Comparison of ENCODE assay signal across 8 mouse cellular contexts in genomic region chr7:48908521-48909341, GRCm38 (mm10). TPM values are rescaled to one million over a fixed set of nuclear protein-coding genes. Genes with fewer than 3 reads are reported as not detected.
DNase-seq lines count a peak whose midpoint lies in the region; ATAC-seq and TF ChIP-seq lines count a peak whose summit lies in the region.

TSS of gene Nav2 (plus strand) at chr7:48908716.

- WGBS in liver, adult 2 months: 67% methylated on average over 8 of the region's 8 CpGs
- WGBS in heart, postnatal 0 days: 51% methylated on average over 8 of the region's 8 CpGs
- WGBS in limb, embryonic 13.5 days: 63% methylated on average over 8 of the region's 8 CpGs
- WGBS in neural tube, embryonic 13.5 days: 74% methylated on average over 8 of the region's 8 CpGs

- no peaks in the 10 kb centered on the region for H3K27me3 ChIP-seq in liver, adult 2 months (ENCODE audit: control insufficient read depth, insufficient read depth, low read length)
- no peaks in the 10 kb centered on the region for H3K27me3 ChIP-seq in heart, postnatal 0 days (ENCODE audit: control insufficient read depth, insufficient read depth, low read length)
- H3K27me3 ChIP-seq in limb, embryonic 13.5 days: no peaks in the 10 kb centered on the region
- H3K27me3 ChIP-seq in neural tube, embryonic 13.5 days: no peaks in the 10 kb centered on the region

- no peak within 1 kb of the TSS for H3K4me3 ChIP-seq in liver, adult 2 months (ENCODE audit: insufficient read depth, low read depth, low read length)
- H3K4me3 ChIP-seq in cortical plate, adult 2 months (ENCODE audit: insufficient read depth, low read length): no peak within 1 kb of the TSS
- H3K4me3 ChIP-seq in heart, postnatal 0 days (ENCODE audit: low read depth, low read length): no peak within 1 kb of the TSS
- no peak within 1 kb of the TSS for H3K4me3 ChIP-seq in limb, embryonic 13.5 days
- H3K4me3 ChIP-seq in neural tube, embryonic 13.5 days: no peak within 1 kb of the TSS

- TF ChIP-seq POLR2A in liver, adult 2 months (IDR thresholded peaks at IDR 0.05; ENCODE audit: extremely low read depth, insufficient read depth, low read length): no peak
- TF ChIP-seq POLR2A in cortical plate, adult 2 months (IDR thresholded peaks at IDR 0.05; ENCODE audit: extremely low read depth, insufficient read depth, low read length): no peak

- TF ChIP-seq CTCF in liver, adult 2 months (IDR thresholded peaks at IDR 0.05; ENCODE audit: low read depth, low read length): no peak
- TF ChIP-seq CTCF in cortical plate, adult 2 months (IDR thresholded peaks at IDR 0.05; ENCODE audit: extremely low read depth, insufficient read depth, low read length): no peak
- TF ChIP-seq CTCF in heart, postnatal 0 days (IDR thresholded peaks at IDR 0.05; ENCODE audit: low read depth): no peak

- no peak within 1 kb of the TSS for H3K9ac ChIP-seq in liver, adult 2 months (ENCODE audit: low read depth, low read length)
- no peak within 1 kb of the TSS for H3K9ac ChIP-seq in heart, postnatal 0 days (replicated peaks; ENCODE audit: low read depth, low read length)
- no peak within 1 kb of the TSS for H3K9ac ChIP-seq in limb, embryonic 13.5 days
- no peak within 1 kb of the TSS for H3K9ac ChIP-seq in neural tube, embryonic 13.5 days

- H3K79me2 ChIP-seq in liver, adult 2 months (ENCODE audit: control insufficient read depth, insufficient read depth, low read length): no peaks in the 10 kb centered on the region

- no peaks in the 10 kb centered on the region for H3K4me1 ChIP-seq in liver, adult 2 months (ENCODE audit: control insufficient read depth, insufficient read depth, low read length)
- H3K4me1 ChIP-seq in cortical plate, adult 2 months (ENCODE audit: control insufficient read depth, insufficient read depth, low read length): peaks cover 4% of the 10 kb centered on the region; the same call in 1 of the 2 replicates
- peaks cover 4% of the 10 kb centered on the region; the same call in 1 of the 2 replicates for H3K4me1 ChIP-seq in heart, postnatal 0 days (ENCODE audit: control insufficient read depth, insufficient read depth)
- H3K4me1 ChIP-seq in limb, embryonic 13.5 days: no peaks in the 10 kb centered on the region
- H3K4me1 ChIP-seq in neural tube, embryonic 13.5 days (replicated peaks): peaks cover 17% of the 10 kb centered on the region

- peak; percentile 39 for DNase-seq in liver, adult 2 months (ENCODE audit: extremely low read depth, low read depth, low spot score)
- no peak for DNase-seq in liver
- no peak for DNase-seq in heart, postnatal 0 days (ENCODE audit: low spot score)
- no peak for DNase-seq in Muller cell, postnatal 12 days (ENCODE audit: inconsistent ontology term)
- no peak for DNase-seq in urinary bladder, postnatal 14 days (ENCODE audit: low spot score)

- no peak for TF ChIP-seq EP300 in heart, postnatal 0 days (IDR thresholded peaks at IDR 0.05; ENCODE audit: low read depth)

- no peak for ATAC-seq in heart, postnatal 0 days (ENCODE audit: insufficient read depth, low read depth)
- no peak for ATAC-seq in limb, embryonic 13.5 days (ENCODE audit: low FRiP score, low read depth)
- ATAC-seq in neural tube, embryonic 13.5 days (ENCODE audit: low read depth): no peak

- H3K9me3 ChIP-seq in heart, postnatal 0 days (replicated peaks; ENCODE audit: control insufficient read depth, low read length): no peaks in the 10 kb centered on the region
- no peaks in the 10 kb centered on the region for H3K9me3 ChIP-seq in limb, embryonic 13.5 days
- H3K9me3 ChIP-seq in neural tube, embryonic 13.5 days: no peaks in the 10 kb centered on the region

- H3K36me3 ChIP-seq in liver, adult 2 months (ENCODE audit: control insufficient read depth, insufficient read depth, low read length): no peaks in the 10 kb centered on the region
- no peaks in the 10 kb centered on the region for H3K36me3 ChIP-seq in heart, postnatal 0 days (replicated peaks; ENCODE audit: control insufficient read depth, insufficient read depth, low read length)
- no peaks in the 10 kb centered on the region for H3K36me3 ChIP-seq in limb, embryonic 13.5 days
- no peaks in the 10 kb centered on the region for H3K36me3 ChIP-seq in neural tube, embryonic 13.5 days

- H3K4me2 ChIP-seq in heart, postnatal 0 days (ENCODE audit: low read depth, low read length): no peak within 1 kb of the TSS
- H3K4me2 ChIP-seq in limb, embryonic 13.5 days (replicated peaks): no peak within 1 kb of the TSS
- no peak within 1 kb of the TSS for H3K4me2 ChIP-seq in neural tube, embryonic 13.5 days

- 0 out of 2 replicates have a peak within 1 kb of the TSS, but pooled peaks have one; percentile 7 for H3K27ac ChIP-seq in liver, adult 2 months (replicated peaks; ENCODE audit: insufficient read depth, low read depth, low read length)
- H3K27ac ChIP-seq in cortical plate, adult 2 months (ENCODE audit: insufficient read depth, low read length): no peak within 1 kb of the TSS
- H3K27ac ChIP-seq in heart, postnatal 0 days (ENCODE audit: low read depth): 0 out of 2 replicates have a peak within 1 kb of the TSS, but pooled peaks have one; percentile 1
- H3K27ac ChIP-seq in limb, embryonic 13.5 days: no peak within 1 kb of the TSS
- no peak within 1 kb of the TSS for H3K27ac ChIP-seq in neural tube, embryonic 13.5 days (replicated peaks)

RNA-seq across cellular contexts. Expression of gene Nav2, which starts in this region (rescaled TPM):
- total RNA-seq in liver, adult 2 months (2014; rRNA removed): 11.1 and 25.3 TPM in 2 replicates
- 17.6 and 18.4 TPM in 2 replicates for polyA plus RNA-seq in liver, adult 2 months (2012; rRNA removed)
- polyA plus RNA-seq in cortical plate, adult 2 months (2012; rRNA removed): 37.0 and 38.5 TPM in 2 replicates
- total RNA-seq in heart, postnatal 0 days (2014; rRNA removed; ENCODE audit: low replicate concordance): 54.8 and 77.9 TPM in 2 replicates
- 20.4 and 22.8 TPM in 2 replicates for polyA plus RNA-seq in heart, postnatal 0 days (2015; fragmentation: Nextera tagmentation; extraction: Ambion mirVana)
- polyA plus RNA-seq in limb, embryonic 13.5 days (2015; fragmentation: Nextera tagmentation; extraction: Ambion mirVana): 14.6 and 17.4 TPM in 2 replicates
- polyA plus RNA-seq in neural tube, embryonic 13.5 days (2015; fragmentation: Nextera tagmentation; extraction: Ambion mirVana): 19.6 and 19.9 TPM in 2 replicates

Comparison
In these comparisons a context has a peak if more than half of its experiments do, and no peak if none do; other contexts are left out.
1. H3K27ac ChIP-seq: peak in liver, adult 2 months (single experiment) and heart, postnatal 0 days (single experiment); none in cortical plate, adult 2 months (single experiment), limb, embryonic 13.5 days (single experiment) and neural tube, embryonic 13.5 days (single experiment).